ENCODE assay signal across 25 mouse cellular contexts in the genomic region with DNA sequence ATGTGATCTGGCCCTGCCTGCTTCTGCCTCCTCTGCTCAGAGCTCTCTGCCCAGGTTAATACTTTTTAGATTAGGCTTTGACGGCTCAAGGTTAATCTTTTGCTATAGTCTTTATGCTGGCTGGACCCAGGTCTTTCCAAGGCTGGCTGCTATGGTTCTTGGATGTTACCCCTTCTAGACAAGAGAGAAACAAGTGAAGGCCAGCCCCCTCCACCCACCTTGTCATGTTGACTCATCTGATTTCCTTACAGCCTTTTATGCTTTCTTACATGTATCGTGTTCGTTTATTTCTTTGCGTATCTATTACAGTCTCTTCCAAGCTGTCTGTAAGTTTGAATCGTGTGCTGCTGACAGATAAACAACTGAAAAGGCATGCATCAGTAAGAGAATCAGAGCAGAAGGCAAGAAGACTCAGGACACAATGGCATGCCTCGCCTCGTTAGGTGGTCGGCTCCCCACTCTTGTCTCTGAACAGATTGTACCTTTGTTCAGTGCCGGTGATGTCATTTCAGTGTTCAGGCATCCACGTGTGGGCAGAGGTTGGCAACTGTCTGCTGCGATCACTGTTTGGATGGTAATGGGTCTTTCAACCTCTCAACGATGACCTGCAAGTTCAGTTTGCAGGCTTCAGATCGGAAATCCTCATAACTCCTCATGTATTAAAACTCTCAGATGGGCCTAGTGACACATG.
DNase-seq lines count a peak whose midpoint lies in the region; ATAC-seq and TF ChIP-seq lines count a peak whose summit lies in the region.
"Had no signal": no experiment of that assay in that cellular context is flagged by ENCODE, and none has a peak within 500 bp of the region (broad histone marks: within the 10 kb centered on the region; RNA-seq: fewer than 3 reads in every experiment).

No protein-coding gene starts in this region.

- no peak overlapping the region for H3K4me3 ChIP-seq in left cerebral cortex, adult 2 months
- H3K4me3 ChIP-seq: embryonic facial prominence, embryonic 15.5 days; erythroblast, embryonic 14.5 days; forebrain, embryonic 10.5 days; gastrocnemius, adult 2 months; heart, embryonic 10.5 days; hindbrain, embryonic 12.5 days had no signal

- no peak for DNase-seq in frontal cortex, postnatal 10 days (ENCODE audit: low spot score in 2 of 2)
- no peak for DNase-seq in left cerebral cortex, adult 2 months (ENCODE audit: extremely low spot score in 1 of 2, low spot score in 2 of 2)
- no peak for DNase-seq in left cerebral cortex, adult 9 months (ENCODE audit: low spot score in 2 of 2)
- peak; percentile 60 for DNase-seq in brain, adult 2 months (ENCODE audit: low read depth, low spot score)
- peak; percentile 55 for DNase-seq in retina, postnatal 1 day
- no peak for DNase-seq in thymus, postnatal 0 days (ENCODE audit: low spot score)
- DNase-seq: adrenal gland, postnatal 14 days; cerebellum, adult 18-20 months; cerebellum, adult 9-11 months; cerebellum, postnatal 36 days; embryo, embryonic 11 days; gastrocnemius, adult 2 months; gastrocnemius, postnatal 25 days; heart, postnatal 10 days; heart, postnatal 4 days had no signal

- TF ChIP-seq CTCF in left cerebral cortex, adult 2 months (IDR thresholded peaks at IDR 0.05) = no peak

- H3K27ac ChIP-seq in left cerebral cortex, adult 2 months = peak overlapping the region; percentile 76
- H3K27ac ChIP-seq: embryonic facial prominence, embryonic 15.5 days; forebrain, embryonic 10.5 days; gastrocnemius, adult 2 months; heart, embryonic 10.5 days; hindbrain, embryonic 12.5 days had no signal

- intact Hi-C loops in left cerebral cortex, adult 2 months (cut with DNase I) = no loop called here

- ATAC-seq in frontal cortex, adult (ENCODE audit: low TSS enrichment) = peak; percentile 38; the same call in 1 of the 2 replicates
- ATAC-seq: activated CD4-positive, CD25-positive, alpha-beta regulatory T cell, adult 4 months; forebrain, embryonic 16.5 days; hindbrain, embryonic 16.5 days; Patski had no signal

Comparison
In these comparisons a context has a peak if more than half of its experiments do, and no peak if none do; other contexts are left out.
1. DNase-seq: peak in brain, adult 2 months (single experiment) and retina, postnatal 1 day (single experiment); none in frontal cortex, postnatal 10 days (0 of 2), left cerebral cortex, adult 2 months (0 of 2), left cerebral cortex, adult 9 months (0 of 2) and thymus, postnatal 0 days (single experiment).